Mouse (Mus musculus): ENCODE data around the gene Eapp.
"Not testable (repeated sequence)": the region's sequence is repeated elsewhere in the genome, so short reads cannot be mapped to it uniquely, and the experiment has no call there.

GRCm38 (mm10) chr12:54737891-54738660 is 42.4 kb upstream of the Eapp start:
- not testable (repeated sequence) for TF ChIP-seq GATA1 (IDR thresholded peaks at IDR 0.05; ENCODE audit: borderline replicate concordance, low read length); FLI1 (IDR thresholded peaks at IDR 0.05; ENCODE audit: low read length)
